Mouse (Mus musculus): ENCODE data around the gene Carmil1.

The Carmil1 gene

GRCm38 (mm10) chr13:24260751-24261591 is 19.6 kb downstream of the Carmil1 start:
- no peak for DNase-seq (ENCODE audit: extremely low read depth, insufficient read length, low spot score)

- DNase-seq (ENCODE audit: extremely low read depth, insufficient read length, low spot score) = no peak
These were observed 22.8 kb downstream of the Carmil1 start for GRCm38 (mm10) chr13:24257809-24258208.

- DNase-seq (ENCODE audit: extremely low read depth, insufficient read length, low spot score) = no peak
These were observed 26.6 kb downstream of the Carmil1 start for GRCm38 (mm10) chr13:24253989-24254388.

DNA sequence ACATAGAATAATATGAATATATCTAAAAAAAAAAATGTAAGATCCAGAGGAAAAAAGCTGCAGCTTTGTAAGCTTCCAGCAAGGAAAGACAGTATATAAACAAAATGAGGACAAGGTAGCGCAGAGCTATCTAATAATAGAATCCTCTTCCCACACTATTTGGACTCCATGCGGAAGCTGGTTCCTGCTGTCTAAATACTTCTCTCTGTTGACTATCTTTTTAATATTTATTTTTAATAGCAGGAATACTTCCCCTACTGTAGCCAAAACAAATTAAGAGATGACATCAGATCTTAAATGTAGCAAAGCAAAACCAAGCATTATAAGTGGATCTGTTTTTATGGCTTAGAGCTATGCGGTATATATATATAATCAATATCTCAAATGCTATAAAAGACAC is 27.0 kb downstream of the Carmil1 start:
- DNase-seq (ENCODE audit: extremely low read depth, insufficient read length, low spot score) = no peak

DNA sequence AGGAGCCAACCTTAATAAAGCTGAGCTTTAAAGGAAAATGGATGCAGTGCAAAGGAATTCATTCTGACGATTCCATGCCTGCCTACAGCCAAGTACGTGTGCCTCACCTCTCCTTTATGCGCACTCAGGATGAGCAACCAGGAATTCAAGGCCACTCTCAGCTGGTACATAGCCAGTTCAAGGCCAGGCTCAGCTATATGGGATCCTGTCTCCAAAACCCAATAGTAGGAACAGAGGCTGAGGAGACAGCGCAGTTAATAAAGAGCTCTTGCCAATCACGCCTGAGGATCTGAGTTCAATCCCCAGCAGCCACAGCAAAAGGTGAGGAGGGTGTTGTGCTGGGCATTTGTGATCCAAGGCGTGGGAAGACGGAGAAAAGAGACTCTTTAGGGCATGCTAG is 29.4 kb downstream of the Carmil1 start:
- no peak for DNase-seq (ENCODE audit: extremely low read depth, insufficient read length, low spot score)

GRCm38 (mm10) chr13:24247928-24248327 is 32.7 kb downstream of the Carmil1 start:
- DNase-seq (ENCODE audit: extremely low read depth, insufficient read length, low spot score) = no peak

GRCm38 (mm10) chr13:24247441-24247840 is 33.2 kb downstream of the Carmil1 start:
- DNase-seq (ENCODE audit: extremely low read depth, insufficient read length, low spot score) = no peak

DNA sequence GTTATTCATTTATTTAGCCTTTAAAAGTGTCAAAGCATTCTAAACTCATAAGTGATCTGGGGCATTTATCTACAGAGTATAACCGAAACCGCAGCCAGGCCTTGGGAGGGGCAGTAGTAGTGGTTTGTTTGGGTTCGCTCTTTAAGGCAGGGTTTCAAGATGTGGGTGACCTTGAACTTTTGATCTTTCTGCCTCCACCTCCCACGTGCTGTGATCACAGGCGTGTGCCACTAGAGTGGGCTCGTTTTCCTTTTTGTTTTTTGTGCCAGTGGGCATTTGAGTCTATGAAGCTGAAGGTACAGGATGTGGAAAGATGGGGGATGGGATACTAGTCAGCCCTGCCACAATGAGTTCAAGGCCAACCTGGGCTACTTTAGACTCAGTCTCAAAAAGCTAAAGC is 34.3 kb downstream of the Carmil1 start:
- DNase-seq (ENCODE audit: extremely low read depth, insufficient read length, low spot score) = no peak

DNA sequence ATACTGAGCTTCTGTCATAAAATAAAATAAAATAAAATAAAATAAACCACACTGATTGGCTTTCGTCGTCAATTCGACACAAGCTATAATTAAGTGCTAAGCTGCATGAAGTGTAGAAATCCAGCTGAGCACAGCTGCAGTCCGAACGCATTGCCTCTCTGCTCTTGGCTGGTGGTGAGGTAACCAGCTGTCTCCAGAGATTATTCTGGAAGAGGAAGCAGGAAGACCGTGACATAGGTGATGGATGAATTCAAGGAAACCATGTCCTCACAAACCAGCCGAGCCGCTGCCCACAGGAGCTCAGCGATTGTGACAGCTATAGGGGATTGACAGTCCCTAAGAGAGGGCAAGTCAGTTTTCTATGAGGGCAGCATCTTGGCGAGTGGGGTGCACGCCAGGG is 36.0 kb downstream of the Carmil1 start:
- no peak for DNase-seq (ENCODE audit: extremely low read depth, insufficient read length, low spot score)

- DNase-seq (ENCODE audit: extremely low read depth, insufficient read length, low spot score) = no peak
These were observed 36.6 kb downstream of the Carmil1 start for GRCm38 (mm10) chr13:24243964-24244363.

GRCm38 (mm10) chr13:24242429-24243106 is 38.0 kb downstream of the Carmil1 start:
- DNase-seq (ENCODE audit: extremely low read depth, insufficient read length, low spot score) = no peak

DNA sequence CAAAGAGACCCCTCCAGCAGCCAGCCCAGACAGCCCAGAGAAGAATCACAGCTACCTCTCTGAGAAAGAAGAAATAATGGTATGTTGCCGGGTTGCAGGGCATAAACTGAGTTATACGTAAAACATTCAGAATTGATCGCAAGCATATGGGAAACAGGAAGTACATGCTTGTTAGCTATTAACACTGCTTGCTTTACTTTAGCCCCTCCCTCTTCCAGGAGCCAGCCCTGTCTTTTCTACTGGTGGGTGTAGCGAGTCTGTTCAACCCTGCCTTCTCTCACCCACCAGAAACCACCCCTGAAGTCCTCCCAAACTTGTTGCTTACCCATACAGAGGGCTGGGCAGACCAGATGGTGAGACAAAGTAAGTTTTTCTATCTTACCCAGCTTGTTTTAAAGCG is 39.4 kb downstream of the Carmil1 start:
- no peak for DNase-seq (ENCODE audit: extremely low read depth, insufficient read length, low spot score)

- DNase-seq (ENCODE audit: extremely low read depth, insufficient read length, low spot score) = no peak
These were observed 40.2 kb downstream of the Carmil1 start for GRCm38 (mm10) chr13:24240430-24240829.

DNA sequence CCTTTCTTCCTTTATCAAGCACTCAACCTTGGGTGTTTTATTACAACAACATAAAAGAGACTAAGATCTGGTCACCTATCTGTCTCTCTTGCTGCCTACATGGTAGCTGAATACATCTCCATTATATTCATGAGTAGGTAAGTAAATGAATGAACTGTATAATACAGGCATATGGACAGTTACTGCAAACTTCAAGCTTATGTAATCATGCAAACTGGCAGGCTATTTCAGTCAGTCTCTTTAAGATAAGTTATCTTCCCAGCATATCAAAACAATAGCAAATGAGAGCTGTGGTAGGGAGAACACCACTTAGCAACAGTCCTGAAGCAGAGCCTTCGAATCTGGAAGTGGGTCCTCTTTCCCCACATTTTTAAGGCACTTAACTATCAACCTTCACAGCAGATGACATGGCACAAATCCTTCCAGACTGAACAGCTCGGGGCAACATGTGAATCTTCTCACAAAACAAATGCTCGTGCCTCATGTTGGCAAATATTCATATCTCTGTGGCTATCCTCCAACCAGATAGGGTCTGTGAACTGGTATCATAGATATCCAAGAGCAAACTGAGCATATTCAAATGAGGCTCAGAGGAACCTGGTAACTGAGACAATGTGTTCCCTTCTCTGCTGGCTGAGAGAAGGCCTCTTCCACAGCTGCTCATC is 42.0 kb downstream of the Carmil1 start:
- DNase-seq (ENCODE audit: extremely low read depth, insufficient read length, low spot score) = no peak

DNA sequence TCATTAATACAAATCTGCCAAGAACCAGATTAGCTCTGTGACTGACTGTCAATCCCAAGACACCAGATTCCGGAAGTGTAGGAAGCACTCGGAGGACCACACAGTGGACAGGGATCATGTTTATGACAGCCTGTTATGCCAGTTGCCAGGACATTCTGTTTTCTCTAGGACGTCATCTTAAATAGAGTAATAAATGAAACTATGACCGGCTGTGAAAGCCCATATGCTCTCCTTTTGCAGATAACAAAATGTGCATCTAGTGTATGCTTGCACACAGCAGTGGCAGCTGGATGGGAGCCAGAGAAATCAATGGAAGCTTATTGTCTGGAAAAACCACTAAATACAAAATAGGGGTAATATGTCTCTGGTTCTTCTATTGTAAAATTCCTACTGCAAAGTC is 43.9 kb downstream of the Carmil1 start:
- DNase-seq (ENCODE audit: extremely low read depth, insufficient read length, low spot score) = no peak

DNA sequence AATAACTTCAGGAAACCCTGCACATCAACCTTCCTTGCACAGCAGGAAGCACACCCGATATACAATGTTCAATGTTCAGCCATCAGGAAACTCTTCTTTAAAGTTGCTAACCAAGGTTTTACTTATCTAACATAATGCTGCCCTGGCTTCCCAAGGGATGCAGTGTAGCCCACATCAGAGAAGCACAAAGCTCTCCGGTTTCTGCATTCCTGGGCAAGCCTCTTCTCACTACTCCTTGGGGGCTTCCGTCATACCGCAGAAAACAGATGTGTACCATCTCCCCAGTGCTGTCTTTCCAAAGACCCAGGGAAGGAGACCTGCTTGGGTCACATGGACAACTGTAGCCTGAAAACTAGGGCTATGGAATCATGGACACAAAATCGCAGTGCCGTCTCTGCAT is 47.8 kb downstream of the Carmil1 start:
- DNase-seq (ENCODE audit: extremely low read depth, insufficient read length, low spot score) = no peak

GRCm38 (mm10) chr13:24231746-24232483 is 48.7 kb downstream of the Carmil1 start:
- DNase-seq (ENCODE audit: extremely low read depth, insufficient read length, low spot score) = no peak

DNA sequence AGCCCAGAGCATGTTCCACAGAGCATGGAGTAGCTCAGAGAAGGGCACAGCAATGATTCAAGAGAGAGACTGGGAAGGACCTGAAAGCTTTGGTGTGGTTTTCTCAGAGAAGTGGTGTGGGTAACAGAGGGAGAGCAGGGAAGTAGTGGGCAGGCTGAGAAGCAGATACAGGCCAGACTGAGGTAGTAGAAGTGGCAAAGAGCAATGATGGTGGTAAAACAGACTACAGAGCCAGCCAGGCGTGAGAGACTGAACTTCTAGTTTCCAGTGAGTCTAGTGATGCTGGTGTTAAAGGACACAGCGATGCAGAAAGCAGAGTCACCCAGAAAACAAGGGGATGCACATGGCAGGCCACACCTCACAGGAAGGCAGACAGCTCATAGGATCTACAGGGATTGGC is 49.4 kb downstream of the Carmil1 start:
- no peak for DNase-seq (ENCODE audit: extremely low read depth, insufficient read length, low spot score)

DNA sequence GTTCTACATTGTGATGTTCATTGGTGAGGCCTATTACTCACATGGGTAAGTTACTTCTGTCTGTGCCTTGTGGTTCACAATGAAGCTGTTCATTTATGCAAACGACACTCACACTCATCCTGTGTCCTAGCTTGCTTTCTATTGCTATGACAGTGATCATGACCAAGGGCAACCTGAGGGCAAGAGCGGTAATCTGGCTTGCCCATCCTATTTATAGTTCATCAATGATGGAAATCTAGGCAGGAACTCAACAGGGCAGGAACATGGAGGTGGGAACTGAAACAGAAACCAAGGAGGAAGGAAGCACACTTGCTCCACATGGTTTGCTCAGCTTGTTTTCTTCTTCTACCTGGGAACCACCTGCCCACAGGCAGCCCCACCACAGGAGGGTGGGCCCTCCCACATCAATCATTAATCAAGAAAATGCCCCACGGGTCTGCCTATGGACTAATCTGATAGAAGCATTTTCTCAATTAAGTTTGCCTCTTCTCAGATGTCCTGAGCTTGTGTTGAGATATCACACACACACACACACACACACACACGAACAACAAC is 50.0 kb downstream of the Carmil1 start:
- no peak for DNase-seq (ENCODE audit: extremely low read depth, insufficient read length, low spot score)

DNA sequence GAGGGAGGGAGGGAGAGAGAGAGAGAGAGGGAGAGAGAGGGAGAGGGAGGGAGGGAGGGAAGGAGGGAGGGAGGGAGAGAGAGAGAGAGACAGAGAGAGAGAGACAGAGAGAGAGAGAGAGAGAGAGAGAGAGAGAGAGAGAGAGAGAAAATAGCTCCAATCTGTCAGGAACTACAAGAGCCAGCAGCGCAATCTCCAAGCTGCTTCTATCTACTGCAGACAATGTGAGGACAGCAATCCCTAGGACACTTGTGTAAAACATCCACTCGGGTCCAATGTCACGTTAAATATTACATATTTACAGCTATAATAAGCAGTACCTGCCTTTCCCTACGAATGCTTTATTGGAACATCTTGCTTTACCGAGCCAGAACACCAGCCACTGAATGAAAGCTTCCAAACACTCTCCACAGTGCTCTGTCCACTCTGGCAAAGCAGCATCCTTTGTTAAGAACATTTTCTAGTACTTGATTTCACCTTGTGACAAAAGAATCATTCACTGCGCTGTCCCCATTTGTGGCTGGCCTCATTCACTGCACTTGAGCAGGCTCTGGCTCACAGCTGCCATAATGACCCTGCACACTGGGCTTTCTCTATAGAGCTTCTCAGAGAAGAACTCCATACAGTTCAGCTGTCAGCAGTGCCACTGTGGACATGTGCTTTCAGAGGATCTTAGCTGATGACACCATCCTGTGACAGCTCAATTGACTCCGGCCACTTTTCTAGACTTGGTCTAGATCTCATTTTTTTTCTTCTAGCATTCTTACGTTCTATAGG is 57.0 kb downstream of the Carmil1 start:
- no peak for DNase-seq (ENCODE audit: extremely low read depth, insufficient read length, low spot score)
